Mouse (Mus musculus) cerebellum, postnatal 4 days (tissue): ENCODE results near the gene Mapkapk5.
"Not testable (repeated sequence)": the region's sequence is repeated elsewhere in the genome, so short reads cannot be mapped to it uniquely, and the experiment has no call there.

Source experiments
- DNase-seq, 2 experiments: peaks; one replicate each; pipeline ENCODE4 v3.0.0; 2022; ENCODE audit warnings: low spot score in 2 of 2, mixed read lengths in 1 of 2

Mapkapk5 gene

GRCm38 (mm10) chr5:121564468-121564895, 18.8 kb upstream of the Mapkapk5 start:
- peak; percentile 75 to 88 for DNase-seq

- DNase-seq: no peak
These were observed 16.7 kb upstream of the Mapkapk5 start for GRCm38 (mm10) chr5:121562436-121562835.

- no peak for DNase-seq
These were observed 3.5 kb upstream of the Mapkapk5 start for GRCm38 (mm10) chr5:121549196-121549595.

GRCm38 (mm10) chr5:121547084-121547483, 1.4 kb upstream of the Mapkapk5 start:
- DNase-seq: no peak

- DNase-seq: peak in 1 of 2 experiments; percentile 46
These were observed 808 bp upstream of the Mapkapk5 start for GRCm38 (mm10) chr5:121546530-121546895.

DNA sequence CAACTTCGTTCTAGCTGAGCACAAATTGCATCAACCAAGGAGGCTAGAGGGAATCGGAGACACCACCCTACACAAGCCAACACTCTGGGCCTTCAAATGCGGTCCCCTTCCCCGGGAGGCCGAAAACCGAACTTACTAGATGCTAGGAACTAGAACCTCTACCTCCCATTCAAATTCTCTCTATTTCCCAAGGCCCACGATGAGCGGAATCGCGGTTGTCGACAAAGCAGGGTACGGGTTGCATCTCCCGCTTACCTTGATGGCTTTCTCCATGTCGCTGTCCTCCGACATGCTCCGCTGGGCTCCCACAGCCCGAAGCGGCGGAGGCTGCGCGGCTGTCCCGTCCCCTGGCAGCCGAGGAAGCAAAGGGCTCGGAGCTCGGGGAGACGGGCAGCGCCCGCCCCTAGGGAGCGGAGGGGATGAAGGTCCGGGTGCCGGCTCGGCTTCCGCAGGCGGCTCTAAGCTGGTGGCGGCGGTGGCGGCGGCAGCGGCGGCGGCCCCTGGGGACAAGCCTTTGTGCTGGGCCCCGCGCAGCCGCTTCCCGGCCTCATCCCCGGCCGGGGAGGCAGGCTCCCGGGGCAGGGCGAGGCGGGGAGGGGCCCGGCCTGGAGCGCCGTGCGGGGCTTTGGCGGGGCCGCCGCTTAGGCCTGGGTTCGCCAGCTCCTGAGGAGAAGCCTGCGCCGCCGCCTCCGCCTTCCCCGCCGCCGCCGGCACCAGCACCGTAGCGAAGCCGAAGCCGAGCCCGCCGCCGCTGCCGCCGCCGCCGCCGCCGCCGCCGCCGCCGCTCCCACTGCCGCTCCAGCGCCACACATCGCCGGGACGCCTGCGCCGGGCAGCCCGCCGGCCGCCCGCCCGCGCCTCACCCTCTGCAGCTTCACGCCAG, 554 bp downstream of the Mapkapk5 start, which contains the start of the genes Adam1a and Gm42878:
TSS of gene Adam1a (minus strand) at position 573 of the 883 bp plus-strand sequence.
TSS of gene Gm42878 (minus strand) at position 573 of the 883 bp plus-strand sequence.
- no peak for DNase-seq

DNA sequence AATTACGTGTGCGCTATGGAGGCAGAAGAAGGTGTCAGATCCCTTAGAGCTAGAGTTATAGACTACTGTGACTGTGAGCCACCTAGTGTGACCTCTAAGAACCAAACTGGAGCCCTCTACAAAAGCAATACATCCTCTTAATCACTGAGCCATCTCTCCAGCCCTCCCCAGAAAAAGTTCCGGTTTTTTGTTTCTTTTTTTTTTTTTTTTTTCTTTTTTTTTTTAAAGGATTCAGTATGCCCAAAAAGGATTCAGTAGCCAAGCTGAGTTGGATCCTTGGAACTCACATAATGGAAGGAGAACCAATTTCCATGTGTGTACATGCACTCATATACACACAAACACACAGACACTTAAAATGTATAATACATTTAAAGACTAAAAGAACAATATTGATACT, 2.3 kb downstream of the Mapkapk5 start:
- DNase-seq: no peak

- no peak for DNase-seq
These were observed 4.5 kb downstream of the Mapkapk5 start for GRCm38 (mm10) chr5:121541235-121541634.

- no peak for DNase-seq
These were observed 5.6 kb downstream of the Mapkapk5 start for GRCm38 (mm10) chr5:121540066-121540465.

- DNase-seq: no peak
These were observed 8.1 kb downstream of the Mapkapk5 start for GRCm38 (mm10) chr5:121537588-121537987.

- DNase-seq: no peak
These were observed 8.7 kb downstream of the Mapkapk5 start for GRCm38 (mm10) chr5:121536921-121537555.

DNA sequence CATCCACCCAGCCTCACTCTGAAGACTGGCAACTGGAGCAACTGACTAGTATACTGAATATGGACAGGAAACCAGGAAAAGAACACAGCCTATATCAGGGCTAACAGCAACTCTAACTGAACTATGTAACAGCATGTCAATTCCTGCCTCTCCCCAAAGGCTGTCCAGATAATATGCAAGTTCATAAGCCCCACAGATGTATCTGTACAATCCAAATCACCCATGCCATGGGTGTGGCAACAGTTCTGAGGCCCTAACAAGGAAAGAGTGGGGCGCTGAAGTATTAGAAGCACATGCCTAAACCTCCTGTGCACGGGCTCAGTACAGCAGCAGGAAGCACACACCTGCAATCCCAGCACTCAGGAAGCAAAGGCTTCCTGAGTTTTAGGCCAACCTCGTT, 10.6 kb downstream of the Mapkapk5 start:
- no peak for DNase-seq

DNA sequence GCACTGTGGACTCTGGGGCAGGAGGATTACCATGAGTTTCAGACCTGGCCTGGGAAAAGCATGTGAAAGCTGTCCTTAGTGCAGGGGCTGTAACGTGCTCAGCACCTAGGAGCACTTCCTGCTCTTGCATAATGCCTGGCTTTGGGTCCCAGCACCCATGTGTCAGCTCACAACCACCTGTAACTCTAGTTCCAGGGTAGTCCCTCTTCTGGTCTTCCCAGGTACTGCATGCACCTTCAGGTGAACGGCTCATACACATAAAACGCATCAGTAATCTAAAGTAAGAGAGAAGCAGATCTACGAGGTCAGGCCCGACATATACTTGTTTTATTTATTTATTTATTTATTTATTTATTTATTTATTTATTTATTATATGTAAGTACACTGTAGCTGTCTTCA, 11.2 kb downstream of the Mapkapk5 start:
- DNase-seq: peak in 1 of 2 experiments; percentile 21

DNA sequence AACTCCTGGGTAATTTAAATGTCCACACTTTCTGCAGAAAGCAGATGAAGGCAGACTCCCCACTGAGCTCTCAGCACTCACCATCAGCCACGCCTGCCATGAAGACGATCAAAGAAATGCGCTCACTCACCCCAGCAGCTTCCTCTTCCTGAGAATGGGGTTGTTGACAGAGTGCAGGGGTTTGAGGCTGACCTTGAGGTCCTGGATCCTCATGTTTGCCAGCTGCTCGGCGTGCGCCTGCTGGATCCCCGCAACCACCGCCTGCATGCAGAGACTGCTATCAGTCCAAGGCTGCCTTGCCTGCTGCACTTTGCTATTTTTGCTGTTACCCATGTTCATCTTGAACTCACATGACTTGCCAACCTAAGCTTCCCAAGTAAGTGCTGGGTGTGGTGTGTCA, 18.7 kb downstream of the Mapkapk5 start:
- no peak for DNase-seq

DNA sequence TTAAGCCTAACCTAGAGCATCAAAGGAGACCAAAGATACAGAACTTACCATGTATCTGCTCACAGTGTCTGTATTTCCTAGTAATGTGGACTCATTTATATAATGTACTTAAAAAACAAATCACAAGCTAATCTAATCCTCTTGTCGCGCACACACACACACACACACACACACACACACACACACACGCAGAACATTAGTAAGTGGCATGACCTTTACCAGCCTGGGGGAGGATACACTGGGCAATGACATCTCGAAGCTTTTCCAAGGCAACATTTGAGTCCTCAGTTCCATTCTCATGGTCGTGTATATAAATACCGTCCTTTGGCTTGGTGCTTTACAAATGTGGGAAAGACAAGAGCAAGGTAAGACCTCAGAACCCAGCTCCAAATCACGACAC, 19.2 kb downstream of the Mapkapk5 start:
- no peak for DNase-seq

GRCm38 (mm10) chr5:121525774-121526450, 19.8 kb downstream of the Mapkapk5 start:
- DNase-seq: no peak

- DNase-seq: not testable (repeated sequence)
These were observed 25.9 kb downstream of the Mapkapk5 start for GRCm38 (mm10) chr5:121519758-121520157.

GRCm38 (mm10) chr5:121518983-121519382, 26.7 kb downstream of the Mapkapk5 start:
- DNase-seq: no peak

DNA sequence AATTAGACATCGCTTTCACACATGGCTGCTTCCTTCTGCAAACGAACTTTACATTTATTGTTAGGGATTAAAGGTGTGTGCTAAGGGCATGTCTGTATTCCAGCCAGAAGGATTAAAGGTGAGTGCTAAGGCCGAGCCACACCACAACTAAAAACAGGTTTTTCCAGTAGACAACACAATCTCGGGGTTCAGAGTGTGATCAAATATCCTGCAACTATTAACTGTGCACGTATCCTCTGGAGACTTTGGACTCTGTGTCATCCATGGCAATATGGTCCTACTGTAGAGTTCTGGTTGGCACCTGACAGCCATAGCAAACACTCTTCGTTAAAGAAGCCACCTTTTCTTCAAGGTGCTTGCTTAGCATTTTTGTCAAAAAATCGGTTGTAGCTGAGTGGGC, 35.7 kb downstream of the Mapkapk5 start:
- no peak for DNase-seq

- no peak for DNase-seq
These were observed 38.9 kb downstream of the Mapkapk5 start for GRCm38 (mm10) chr5:121506846-121507245.

DNA sequence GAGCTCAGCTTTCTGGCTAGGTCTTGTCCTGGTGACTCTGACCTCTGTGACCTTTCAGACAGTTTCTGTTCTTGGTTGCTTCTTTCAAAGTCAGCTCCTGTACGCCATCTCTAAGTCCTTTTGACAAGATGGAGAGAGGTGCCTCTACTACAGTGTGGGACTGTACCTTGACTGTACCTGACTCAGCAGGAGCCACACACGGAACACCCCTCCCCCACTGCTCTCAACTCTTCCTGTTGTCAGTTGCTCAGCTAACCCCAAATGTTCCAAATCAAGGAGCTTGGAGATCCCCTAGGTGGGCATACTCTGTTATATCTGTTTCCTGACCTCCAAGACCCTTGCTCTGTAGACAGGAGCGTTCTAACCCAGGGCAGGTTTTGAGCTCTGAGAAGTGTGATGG, 42.5 kb downstream of the Mapkapk5 start, which contains the start of gene Adam1b:
TSS of gene Adam1b (minus strand) at position 205 of the 400 bp plus-strand sequence.
- no peak for DNase-seq

- not testable (repeated sequence) for DNase-seq
These were observed 44.2 kb downstream of the Mapkapk5 start for GRCm38 (mm10) chr5:121501424-121501996.
